Mouse (Mus musculus): ENCODE results near the gene Gm45521. TPM values are rescaled to one million over a fixed set of nuclear protein-coding genes. Genes with fewer than 3 reads are reported as not detected.
"Not testable (repeated sequence)": the region's sequence is repeated elsewhere in the genome, so short reads cannot be mapped to it uniquely, and the experiment has no call there.

Gm45521 gene
- total RNA-seq, 2 experiments from 2014 or later: not detected

- no peak for DNase-seq
Observed at GRCm38 (mm10) chr14:8000247-8000646, 43.2 kb downstream of the Gm45521 start.

- no peak for DNase-seq
Observed at GRCm38 (mm10) chr14:8000831-8001685, 44.0 kb downstream of the Gm45521 start.

- DNase-seq: peak; percentile 92
Observed at GRCm38 (mm10) chr14:8002432-8003092, 45.5 kb downstream of the Gm45521 start, which contains the start of gene Abhd6. Abhd6 (plus strand) TSS chr14:8002902.

GRCm38 (mm10) chr14:8003093-8003670 lies 46.1 kb downstream of the Gm45521 start:
- DNase-seq: peak; percentile 66

GRCm38 (mm10) chr14:8003727-8004670 lies 46.9 kb downstream of the Gm45521 start:
- peak; percentile 36 for DNase-seq

- DNase-seq: not testable (repeated sequence)
Observed at GRCm38 (mm10) chr14:8006061-8006460, 49.0 kb downstream of the Gm45521 start.

GRCm38 (mm10) chr14:8007084-8007483 lies 50.0 kb downstream of the Gm45521 start:
- peak; percentile 58 for DNase-seq

GRCm38 (mm10) chr14:8007486-8007885 lies 50.4 kb downstream of the Gm45521 start:
- DNase-seq: no peak

- DNase-seq: no peak
Observed at GRCm38 (mm10) chr14:8007923-8008322, 50.8 kb downstream of the Gm45521 start.

Other genes with a start within 250 kb of the Gm45521 start
- not detected for gene Gm26661, start 165.7 kb upstream of the Gm45521 start, total RNA-seq (2021)
- 10 to 100 TPM; 43.6 to 52.7 TPM for gene Flnb, start 139.3 kb upstream of the Gm45521 start, total RNA-seq (2021)
- gene Dnase1l3, start 37.3 kb downstream of the Gm45521 start, total RNA-seq (2021): 1 to 10 TPM; 4.2 to 7.8 TPM
- 10 to 100 TPM; 39.2 to 40.2 TPM for gene Abhd6, start 45.6 kb downstream of the Gm45521 start, total RNA-seq (2021)
- 10 to 100 TPM; 31.6 to 37.2 TPM for gene Rpp14, start 123.1 kb downstream of the Gm45521 start, total RNA-seq (2021)
- gene Pxk, start 140.9 kb downstream of the Gm45521 start, total RNA-seq (2021): 10 to 100 TPM; 32.3 to 40.9 TPM
- gene Pdhb, start 215.7 kb downstream of the Gm45521 start, total RNA-seq (2021): 100 to 1,000 TPM; 530 to 551 TPM